Mouse (Mus musculus): ENCODE results near the gene Smagp. TPM values are rescaled to one million over a fixed set of nuclear protein-coding genes. Genes with fewer than 3 reads are reported as not detected.

Smagp gene
- polyA plus RNA-seq, 1 experiment from 2014 or later: 28.4 TPM

- Histone ChIP-seq H3K9me3 (ENCODE audit: control insufficient read depth, low read length) (no peaks in the 10 kb centered on the region), H3K4me1 (ENCODE audit: control insufficient read depth, insufficient read depth, low read length) (peaks cover 12% of the 10 kb centered on the region; the same call in 1 of the 2 replicates), H3K9ac (ENCODE audit: low read depth, low read length) (no peak overlapping the region), H3K27ac (ENCODE audit: low read depth, low read length) (no peak overlapping the region), H3K27me3 (ENCODE audit: control insufficient read depth, insufficient read depth, low read length) (no peaks in the 10 kb centered on the region), H3K4me3 (ENCODE audit: low read length) (no peak overlapping the region), H3K4me2 (replicated peaks; ENCODE audit: low read depth, low read length) (no peak overlapping the region), H3K36me3 (ENCODE audit: control insufficient read depth, insufficient read depth, low read length) (no peaks in the 10 kb centered on the region)
- WGBS: 76% methylated on average over 5 of the region's 5 CpGs
- ATAC-seq (ENCODE audit: low FRiP score, low TSS enrichment): no peak
These were observed 31.3 kb upstream of the Smagp start for GRCm38 (mm10) chr15:100667871-100668545.

- Histone ChIP-seq H3K27ac (ENCODE audit: low read depth, low read length) (no peak overlapping the region), H3K36me3 (ENCODE audit: control insufficient read depth, insufficient read depth, low read length) (no peaks in the 10 kb centered on the region), H3K9me3 (ENCODE audit: control insufficient read depth, low read length) (no peaks in the 10 kb centered on the region), H3K27me3 (ENCODE audit: control insufficient read depth, insufficient read depth, low read length) (no peaks in the 10 kb centered on the region), H3K4me3 (ENCODE audit: low read length) (no peak overlapping the region), H3K4me1 (ENCODE audit: control insufficient read depth, insufficient read depth, low read length) (peaks cover 12% of the 10 kb centered on the region; the same call in 1 of the 2 replicates), H3K4me2 (replicated peaks; ENCODE audit: low read depth, low read length) (no peak overlapping the region), H3K9ac (ENCODE audit: low read depth, low read length) (no peak overlapping the region)
- 46% methylated on average over 6 of the region's 6 CpGs for WGBS
- ATAC-seq (ENCODE audit: low FRiP score, low TSS enrichment): no peak
These were observed 30.7 kb upstream of the Smagp start for GRCm38 (mm10) chr15:100667420-100667819.

- H3K4me2 ChIP-seq (replicated peaks; ENCODE audit: low read depth, low read length): no peak overlapping the region
- 30% methylated on average over 12 of the region's 12 CpGs for WGBS
- no peaks in the 10 kb centered on the region for H3K9me3 ChIP-seq (ENCODE audit: control insufficient read depth, low read length)
- H3K27me3 ChIP-seq (ENCODE audit: control insufficient read depth, insufficient read depth, low read length): no peaks in the 10 kb centered on the region
- no peak for ATAC-seq (ENCODE audit: low FRiP score, low TSS enrichment)
- H3K4me3 ChIP-seq (ENCODE audit: low read length): no peak overlapping the region
- no peaks in the 10 kb centered on the region for H3K36me3 ChIP-seq (ENCODE audit: control insufficient read depth, insufficient read depth, low read length)
- no peak overlapping the region for H3K9ac ChIP-seq (ENCODE audit: low read depth, low read length)
- H3K4me1 ChIP-seq (ENCODE audit: control insufficient read depth, insufficient read depth, low read length): peaks cover 12% of the 10 kb centered on the region; the same call in 1 of the 2 replicates
- no peak overlapping the region; the same call in 1 of the 2 replicates for H3K27ac ChIP-seq (ENCODE audit: low read depth, low read length)
These were observed 30.1 kb upstream of the Smagp start for GRCm38 (mm10) chr15:100666851-100667250.

- no peaks in the 10 kb centered on the region for H3K27me3 ChIP-seq (ENCODE audit: control insufficient read depth, insufficient read depth, low read length)
- H3K4me2 ChIP-seq (replicated peaks; ENCODE audit: low read depth, low read length): no peak overlapping the region
- H3K9me3 ChIP-seq (ENCODE audit: control insufficient read depth, low read length): no peaks in the 10 kb centered on the region
- no peak for ATAC-seq (ENCODE audit: low FRiP score, low TSS enrichment)
- H3K36me3 ChIP-seq (ENCODE audit: control insufficient read depth, insufficient read depth, low read length): no peaks in the 10 kb centered on the region
- peaks cover 12% of the 10 kb centered on the region; the same call in 1 of the 2 replicates for H3K4me1 ChIP-seq (ENCODE audit: control insufficient read depth, insufficient read depth, low read length)
- no peak overlapping the region for H3K4me3 ChIP-seq (ENCODE audit: low read length)
- no peak overlapping the region for H3K27ac ChIP-seq (ENCODE audit: low read depth, low read length)
- 5% methylated on average over 7 of the region's 7 CpGs for WGBS
- H3K9ac ChIP-seq (ENCODE audit: low read depth, low read length): no peak overlapping the region
These were observed 29.5 kb upstream of the Smagp start for GRCm38 (mm10) chr15:100666219-100666696.

- Histone ChIP-seq H3K4me3 (ENCODE audit: low read length) (no peak overlapping the region), H3K9ac (ENCODE audit: low read depth, low read length) (no peak overlapping the region), H3K4me1 (ENCODE audit: control insufficient read depth, insufficient read depth, low read length) (peaks cover 12% of the 10 kb centered on the region; the same call in 1 of the 2 replicates), H3K27me3 (ENCODE audit: control insufficient read depth, insufficient read depth, low read length) (no peaks in the 10 kb centered on the region), H3K27ac (ENCODE audit: low read depth, low read length) (no peak overlapping the region), H3K4me2 (replicated peaks; ENCODE audit: low read depth, low read length) (no peak overlapping the region), H3K9me3 (ENCODE audit: control insufficient read depth, low read length) (no peaks in the 10 kb centered on the region), H3K36me3 (ENCODE audit: control insufficient read depth, insufficient read depth, low read length) (no peaks in the 10 kb centered on the region)
- WGBS: 36% methylated on average over 9 of the region's 9 CpGs
- ATAC-seq (ENCODE audit: low FRiP score, low TSS enrichment): no peak
These were observed 28.9 kb upstream of the Smagp start for GRCm38 (mm10) chr15:100665411-100666218.

- no peak overlapping the region for H3K9ac ChIP-seq (ENCODE audit: low read depth, low read length)
- no peak for ATAC-seq (ENCODE audit: low FRiP score, low TSS enrichment)
- H3K4me3 ChIP-seq (ENCODE audit: low read length): no peak overlapping the region
- 67% methylated on average over 9 of the region's 9 CpGs for WGBS
- H3K36me3 ChIP-seq (ENCODE audit: control insufficient read depth, insufficient read depth, low read length): no peaks in the 10 kb centered on the region
- no peaks in the 10 kb centered on the region for H3K9me3 ChIP-seq (ENCODE audit: control insufficient read depth, low read length)
- H3K4me1 ChIP-seq (ENCODE audit: control insufficient read depth, insufficient read depth, low read length): peaks cover 12% of the 10 kb centered on the region; the same call in 1 of the 2 replicates
- no peak overlapping the region for H3K4me2 ChIP-seq (replicated peaks; ENCODE audit: low read depth, low read length)
- H3K27ac ChIP-seq (ENCODE audit: low read depth, low read length): no peak overlapping the region
- H3K27me3 ChIP-seq (ENCODE audit: control insufficient read depth, insufficient read depth, low read length): no peaks in the 10 kb centered on the region
These were observed 28.1 kb upstream of the Smagp start for GRCm38 (mm10) chr15:100664813-100665274.

GRCm38 (mm10) chr15:100660805-100661204 is 24.1 kb upstream of the Smagp start:
- Histone ChIP-seq H3K9me3 (ENCODE audit: control insufficient read depth, low read length) (no peaks in the 10 kb centered on the region), H3K27ac (ENCODE audit: low read depth, low read length) (no peak overlapping the region), H3K9ac (ENCODE audit: low read depth, low read length) (no peak overlapping the region), H3K27me3 (ENCODE audit: control insufficient read depth, insufficient read depth, low read length) (no peaks in the 10 kb centered on the region), H3K4me3 (ENCODE audit: low read length) (no peak overlapping the region), H3K36me3 (ENCODE audit: control insufficient read depth, insufficient read depth, low read length) (no peaks in the 10 kb centered on the region), H3K4me1 (ENCODE audit: control insufficient read depth, insufficient read depth, low read length) (0 out of 2 replicates have a peak, but pooled peaks cover 3% of the 10 kb centered on the region), H3K4me2 (replicated peaks; ENCODE audit: low read depth, low read length) (no peak overlapping the region)
- 94% methylated on average over 5 of the region's 5 CpGs for WGBS
- ATAC-seq (ENCODE audit: low FRiP score, low TSS enrichment): no peak

- no peak for ATAC-seq (ENCODE audit: low FRiP score, low TSS enrichment)
These were observed 23.6 kb upstream of the Smagp start for GRCm38 (mm10) chr15:100660306-100660705.

GRCm38 (mm10) chr15:100655201-100655600 is 18.5 kb upstream of the Smagp start:
- WGBS: 87% methylated on average over 5 of the region's 5 CpGs
- no peak for ATAC-seq (ENCODE audit: low FRiP score, low TSS enrichment)
- H3K27me3 ChIP-seq (ENCODE audit: control insufficient read depth, insufficient read depth, low read length): no peaks in the 10 kb centered on the region

More at GRCm38 (mm10) chr15:100660306-100660705, 23.6 kb upstream of the Smagp start:
- Histone ChIP-seq H3K27me3 (ENCODE audit: control insufficient read depth, insufficient read depth, low read length) (no peaks in the 10 kb centered on the region), H3K36me3 (ENCODE audit: control insufficient read depth, insufficient read depth, low read length) (no peaks in the 10 kb centered on the region), H3K4me3 (ENCODE audit: low read length) (no peak overlapping the region), H3K4me2 (replicated peaks; ENCODE audit: low read depth, low read length) (no peak overlapping the region), H3K9me3 (ENCODE audit: control insufficient read depth, low read length) (no peaks in the 10 kb centered on the region), H3K9ac (ENCODE audit: low read depth, low read length) (no peak overlapping the region), H3K4me1 (ENCODE audit: control insufficient read depth, insufficient read depth, low read length) (no peaks in the 10 kb centered on the region), H3K27ac (ENCODE audit: low read depth, low read length) (no peak overlapping the region)
- 89% methylated on average over 9 of the region's 9 CpGs for whole genome bisulfite sequencing

More at GRCm38 (mm10) chr15:100655201-100655600, 18.5 kb upstream of the Smagp start:
- Histone ChIP-seq H3K4me1 (ENCODE audit: control insufficient read depth, insufficient read depth, low read length) (no peaks in the 10 kb centered on the region), H3K27ac (ENCODE audit: low read depth, low read length) (no peak overlapping the region), H3K9ac (ENCODE audit: low read depth, low read length) (no peak overlapping the region), H3K4me2 (replicated peaks; ENCODE audit: low read depth, low read length) (no peak overlapping the region), H3K36me3 (ENCODE audit: control insufficient read depth, insufficient read depth, low read length) (no peaks in the 10 kb centered on the region), H3K9me3 (ENCODE audit: control insufficient read depth, low read length) (no peaks in the 10 kb centered on the region), H3K4me3 (ENCODE audit: low read length) (no peak overlapping the region)

Measured in kidney, embryonic 14.5 days (tissue).